Mouse (Mus musculus) embryonic facial prominence, embryonic 14.5 days (tissue): ENCODE measurements around the gene Chst13. TPM values are rescaled to one million over a fixed set of nuclear protein-coding genes. Genes with fewer than 3 reads are reported as not detected.

Source experiments
- ATAC-seq: fragments of 200-750 bp; cut with Nextera tagmentation; 2 replicates; pipeline ENCODE4 v1.8.0; 2017; ENCODE audit warnings: low read depth, moderate number of reproducible peaks, moderate TSS enrichment
- DNase-seq: peaks from one replicate; pipeline ENCODE4 v3.0.0-alpha.2; 2015; ENCODE audit warnings: low spot score
- H3K27ac ChIP-seq: fragments of 300-500 bp; sonication (generic); replicated peaks from 2 replicates; pipeline ENCODE4 v1.5.1; 2014; ENCODE audit warnings: low read depth, mild to moderate bottlenecking, low read length, moderate library complexity
- H3K27me3 ChIP-seq: fragments of 300-500 bp; sonication (generic); replicated peaks from 2 replicates; pipeline ENCODE4 v1.6.1; 2014; ENCODE audit warnings: low read length; ENCODE audit not compliant: control insufficient read depth, insufficient read depth
- H3K36me3 ChIP-seq: fragments of 300-500 bp; sonication (generic); 2 replicates; pipeline ENCODE4 v1.6.1; 2014; ENCODE audit warnings: low read length, mixed read lengths; ENCODE audit not compliant: control insufficient read depth, insufficient read depth
- H3K4me1 ChIP-seq: fragments of 300-500 bp; sonication (generic); 2 replicates; pipeline ENCODE4 v1.6.1; 2014; ENCODE audit warnings: antibody characterized with exemption, low read length; ENCODE audit not compliant: control insufficient read depth, insufficient read depth
- H3K4me2 ChIP-seq: fragments of 300-500 bp; sonication (generic); 2 replicates; pipeline ENCODE4 v1.6.1; 2014; ENCODE audit warnings: low read depth, mild to moderate bottlenecking, low read length, moderate library complexity, mixed read lengths
- H3K4me3 ChIP-seq: fragments of 300-500 bp; sonication (generic); 2 replicates; pipeline ENCODE4 v1.5.1; 2014; ENCODE audit warnings: low read depth, mild to moderate bottlenecking, low read length
- H3K9ac ChIP-seq: fragments of 300-500 bp; sonication (generic); 2 replicates; pipeline ENCODE4 v1.6.1; 2014; ENCODE audit warnings: low read depth, mild to moderate bottlenecking, low read length, moderate library complexity, mixed read lengths
- H3K9me3 ChIP-seq: fragments of 300-500 bp; sonication (generic); 2 replicates; pipeline ENCODE4 v1.6.1; 2016; ENCODE audit warnings: low read length; ENCODE audit not compliant: control insufficient read depth
- WGBS: fragments of 180-500 bp; shearing (Covaris S2); extraction: QIAGEN DNeasy Blood & Tissue Kit; methylation state at CpG from one replicate; pipeline ENCODE4 v1.1.7; 2014; 5-methylcytosine and 5-hydroxymethylcytosine counted together
- polyA plus RNA-seq: library from polyadenylated mRNA; unstranded; fragments of >200 nt; fragmentation: Nextera tagmentation; extraction: Ambion mirVana; gene quantifications from 2 replicates; pipeline ENCODE4 v1.2.1, GENCODE M21; 2014

Chst13 gene
- polyA plus RNA-seq, 1 experiment from 2014 or later = 6.4 TPM

DNA sequence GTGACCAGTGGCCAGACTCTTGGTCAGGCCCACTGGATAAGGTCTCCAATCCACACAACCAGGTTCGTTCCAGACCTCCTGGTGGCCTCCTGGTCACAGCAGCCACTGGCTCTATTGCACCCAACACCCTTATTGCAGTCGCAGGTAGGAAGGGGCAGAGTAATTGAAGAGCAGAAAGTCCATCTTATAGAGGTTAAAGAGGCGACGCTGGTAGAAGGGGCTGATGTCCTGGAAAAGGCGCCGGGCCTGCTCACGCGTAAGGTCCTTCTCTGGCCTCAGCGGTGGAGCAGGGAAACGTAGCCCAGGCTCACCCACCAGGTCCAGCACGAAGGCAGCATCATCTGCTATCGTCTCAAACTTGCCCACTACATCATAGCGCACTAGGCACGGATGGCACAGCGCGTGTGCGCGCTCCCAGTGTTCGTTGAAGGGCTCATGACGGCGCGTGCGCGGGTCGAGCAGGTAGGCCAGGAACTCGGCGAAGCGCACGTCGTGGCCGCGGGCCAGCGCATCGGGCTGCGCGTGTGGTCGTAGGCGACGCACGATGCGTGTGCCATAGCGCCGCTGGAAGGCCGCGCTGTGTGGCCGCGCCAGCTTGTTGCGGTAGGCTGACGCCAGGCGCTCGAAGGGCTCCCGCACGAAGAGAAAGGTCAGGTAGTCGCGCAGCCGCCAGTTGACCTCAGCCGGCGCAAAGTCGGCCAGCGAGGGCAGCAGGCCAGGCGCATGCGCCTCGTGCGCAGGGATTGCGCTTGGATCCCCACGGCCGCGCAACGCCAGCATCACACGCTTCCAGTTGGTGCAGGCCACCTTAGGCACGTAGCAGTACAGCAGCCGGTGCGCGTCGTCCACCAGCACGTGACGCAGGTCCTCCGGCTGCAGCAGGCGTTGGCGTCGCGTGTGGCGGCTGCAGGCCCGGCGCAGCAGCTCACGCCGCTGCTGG is 15.9 kb downstream of the Chst13 start:
- DNase-seq (no peak), ATAC-seq (no peak)
- H3K4me1 ChIP-seq = no peaks in the 10 kb centered on the region
- no peak overlapping the region for H3K27ac ChIP-seq
- H3K9ac ChIP-seq = no peak overlapping the region
- no peaks in the 10 kb centered on the region for H3K36me3 ChIP-seq
- no peaks in the 10 kb centered on the region for H3K27me3 ChIP-seq
- H3K4me2 ChIP-seq = no peak overlapping the region
- H3K4me3 ChIP-seq = no peak overlapping the region
- H3K9me3 ChIP-seq = peaks cover 7% of the 10 kb centered on the region; the same call in 1 of the 2 replicates
- whole genome bisulfite sequencing = 85% methylated on average over 84 of the region's 87 CpGs

DNA sequence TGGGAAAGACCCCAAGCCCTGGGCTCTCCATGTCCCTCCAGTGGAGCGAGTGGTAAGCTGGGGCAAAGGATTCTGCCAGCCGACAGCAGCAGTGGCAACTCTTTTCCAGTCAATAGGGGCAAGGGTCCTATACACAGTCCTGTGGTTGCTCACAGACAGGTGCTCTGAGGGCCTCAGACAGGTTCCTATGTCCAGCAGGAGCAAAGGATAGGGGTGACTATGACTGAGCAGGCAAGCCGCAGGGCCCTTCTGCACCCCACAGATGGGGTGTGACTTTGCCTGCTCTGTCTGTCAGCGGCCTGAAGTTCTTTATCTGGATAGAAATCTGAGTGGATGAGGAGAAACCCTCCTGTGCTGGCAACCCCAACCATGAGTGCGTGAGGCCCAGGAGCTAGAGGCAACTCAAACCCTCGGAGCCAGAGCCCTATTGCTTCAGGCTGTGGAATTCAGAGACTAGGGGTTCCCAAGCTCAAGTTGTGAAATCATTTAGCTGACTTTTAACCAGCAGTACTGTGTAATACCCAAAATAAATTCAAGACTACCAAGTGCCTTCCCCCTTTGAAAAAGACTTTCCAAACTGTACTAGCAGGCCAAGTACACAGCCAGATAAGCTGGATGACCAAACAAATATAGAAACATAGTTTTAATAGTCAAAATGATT is 18.5 kb downstream of the Chst13 start:
- DNase-seq (no peak), ATAC-seq (no peak)
- H3K4me1 ChIP-seq = no peaks in the 10 kb centered on the region
- no peaks in the 10 kb centered on the region for H3K27me3 ChIP-seq
- no peaks in the 10 kb centered on the region for H3K36me3 ChIP-seq
- 76% methylated on average over 6 of the region's 6 CpGs for WGBS
- no peak overlapping the region for H3K27ac ChIP-seq
- peaks cover 7% of the 10 kb centered on the region; the same call in 1 of the 2 replicates for H3K9me3 ChIP-seq
- no peak overlapping the region for H3K4me2 ChIP-seq
- no peak overlapping the region for H3K4me3 ChIP-seq
- no peak overlapping the region for H3K9ac ChIP-seq

DNA sequence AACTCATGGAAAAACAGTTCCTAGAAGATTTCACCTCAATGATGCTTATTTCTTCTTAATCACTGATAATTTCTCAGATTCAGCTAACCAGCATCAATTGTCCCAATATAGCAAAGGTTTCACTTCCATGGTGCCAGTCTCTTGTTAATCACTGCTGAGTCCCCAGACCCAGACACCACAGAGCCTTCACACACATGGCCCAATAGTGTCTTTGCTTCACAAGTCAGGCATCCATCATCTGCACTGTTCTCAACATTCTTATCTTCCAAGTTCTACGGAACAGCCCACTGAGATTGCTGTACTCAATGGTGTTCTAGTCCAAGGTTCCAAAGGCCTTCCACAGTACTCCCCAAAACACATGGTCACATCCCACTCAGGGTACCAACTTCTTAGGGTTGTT is 24.1 kb downstream of the Chst13 start, which contains the start of gene BC048671:
BC048671 (plus strand) TSS at position 301 of the 400 bp plus-strand sequence.
- no peaks in the 10 kb centered on the region for H3K27me3 ChIP-seq
- ATAC-seq (no peak), DNase-seq (no peak)
- no peaks in the 10 kb centered on the region for H3K9me3 ChIP-seq
- H3K9ac ChIP-seq = no peak within 1 kb of the TSS
- WGBS = 92% methylated on average over 1 of the region's 1 CpGs
- H3K4me1 ChIP-seq = no peaks in the 10 kb centered on the region
- no peak within 1 kb of the TSS for H3K4me2 ChIP-seq
- no peak within 1 kb of the TSS for H3K4me3 ChIP-seq
- no peak within 1 kb of the TSS for H3K27ac ChIP-seq
- no peaks in the 10 kb centered on the region for H3K36me3 ChIP-seq

DNA sequence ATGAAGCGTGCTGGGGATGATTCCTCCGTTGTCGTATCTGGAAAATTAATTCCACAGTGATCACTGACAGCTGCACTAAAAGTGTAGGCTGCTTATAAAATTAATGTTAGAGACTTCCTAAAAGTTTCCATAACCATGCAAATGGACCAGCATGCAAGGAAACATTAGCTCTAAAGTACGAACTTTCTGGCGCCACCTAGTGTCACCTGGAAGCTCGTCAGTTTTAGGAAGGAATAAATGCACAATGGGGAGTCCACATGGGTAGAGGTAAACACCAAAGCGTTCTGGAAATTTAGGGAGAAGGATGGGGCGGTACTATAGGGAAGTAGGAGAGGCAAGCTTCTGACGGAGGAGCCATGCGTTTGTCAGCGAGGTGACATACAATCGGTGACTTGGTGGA is 36.7 kb downstream of the Chst13 start:
- Histone ChIP-seq H3K27me3 (no peaks in the 10 kb centered on the region), H3K4me3 (no peak overlapping the region), H3K4me1 (no peaks in the 10 kb centered on the region), H3K4me2 (no peak overlapping the region), H3K36me3 (no peaks in the 10 kb centered on the region), H3K9ac (no peak overlapping the region), H3K27ac (no peak overlapping the region), H3K9me3 (0 out of 2 replicates have a peak, but pooled peaks cover 4% of the 10 kb centered on the region)
- WGBS = 57% methylated on average over 12 of the region's 12 CpGs
- no peak for DNase-seq
- no peak for ATAC-seq

Other genes starting within 250 kb of the Chst13 start
- not detected in 2 replicates for gene Vmn1r49, start 246.7 kb downstream of the Chst13 start, polyA plus RNA-seq
- not detected in 2 replicates for gene Vmn1r50, start 223.8 kb downstream of the Chst13 start, polyA plus RNA-seq
- gene Vmn1r51, start 202.6 kb downstream of the Chst13 start, polyA plus RNA-seq = 0.15 TPM in 1 of 2 replicates, not detected in the other
- not detected in 2 replicates for gene Vmn1r52, start 150.4 kb downstream of the Chst13 start, polyA plus RNA-seq
- gene V1ra8, start 122.4 kb downstream of the Chst13 start, polyA plus RNA-seq = not detected in 2 replicates
- not detected in 2 replicates for gene Vmn1r53, start 100.7 kb downstream of the Chst13 start, polyA plus RNA-seq
- not detected in 2 replicates for gene Vmn1r54, start 78.9 kb downstream of the Chst13 start, polyA plus RNA-seq
- not detected in 2 replicates for gene BC048671, start 24.0 kb downstream of the Chst13 start, polyA plus RNA-seq
- gene Uroc1, start 8.1 kb upstream of the Chst13 start, polyA plus RNA-seq = 0.11 TPM in 1 of 2 replicates, not detected in the other
- gene Zxdc, start 44.3 kb upstream of the Chst13 start, polyA plus RNA-seq = 11.9 and 12.9 TPM in 2 replicates
- 0.62 and 0.65 TPM in 2 replicates for gene Cfap100, start 103.6 kb upstream of the Chst13 start, polyA plus RNA-seq
- 7.0 and 8.4 TPM in 2 replicates for gene Klf15, start 137.4 kb upstream of the Chst13 start, polyA plus RNA-seq
- 1.8 and 2.2 TPM in 2 replicates for gene Aldh1l1, start 161.2 kb upstream of the Chst13 start, polyA plus RNA-seq